Mouse (Mus musculus) olfactory bulb, adult 2 months (tissue): Measurements from ENCODE around the gene Ergic1.

ENCODE experiments used
- CTCF ChIP-seq: fragments of 200-500 bp; IDR thresholded peaks from 2 replicates; pipeline ENCODE4 v1.5.1; 2012; ENCODE audit warnings: low read depth, mild to moderate bottlenecking, low read length, moderate library complexity; ENCODE audit not compliant: insufficient read depth
- POLR2A ChIP-seq: fragments of 200-500 bp; IDR thresholded peaks from 2 replicates; pipeline ENCODE4 v1.6.1; 2012; ENCODE audit warnings: mild to moderate bottlenecking, low read depth, low read length, moderate library complexity; ENCODE audit not compliant: insufficient read depth

DNA sequence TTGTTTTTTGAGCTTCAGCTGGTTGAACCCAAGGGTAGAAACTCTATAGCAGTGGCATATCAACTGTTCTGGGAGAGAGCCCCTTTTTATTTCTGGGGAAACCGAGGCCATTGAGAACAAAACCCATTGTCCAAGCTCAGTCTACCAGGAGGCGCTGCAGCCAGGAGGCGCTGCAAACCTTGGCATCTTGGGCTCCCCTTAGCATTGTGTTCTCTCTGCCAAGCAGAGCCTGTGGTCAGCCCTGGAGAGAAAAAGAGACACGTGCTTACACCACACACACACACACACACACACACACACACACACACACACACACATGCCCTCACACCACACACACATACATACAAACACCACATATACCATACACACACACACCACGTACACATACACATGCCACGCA is 59.0 kb downstream of the Ergic1 start:
- TF ChIP-seq POLR2A (no peak), CTCF (no peak)
